Mouse (Mus musculus) bone marrow, adult 2 months (tissue): ENCODE measurements around the gene Col5a1.

Experiments
- CTCF ChIP-seq: fragments of 200-500 bp; IDR thresholded peaks from 2 replicates; pipeline ENCODE4 v1.5.1; 2011; ENCODE audit warnings: low read length, control low read depth; ENCODE audit not compliant: control insufficient read depth, insufficient read depth
- POLR2A ChIP-seq: fragments of 200-500 bp; IDR thresholded peaks from 2 replicates; pipeline ENCODE4 v1.6.1; 2011; ENCODE audit warnings: low read depth, mild to moderate bottlenecking, control low read depth, low read length, borderline replicate concordance; ENCODE audit not compliant: control insufficient read depth

DNA sequence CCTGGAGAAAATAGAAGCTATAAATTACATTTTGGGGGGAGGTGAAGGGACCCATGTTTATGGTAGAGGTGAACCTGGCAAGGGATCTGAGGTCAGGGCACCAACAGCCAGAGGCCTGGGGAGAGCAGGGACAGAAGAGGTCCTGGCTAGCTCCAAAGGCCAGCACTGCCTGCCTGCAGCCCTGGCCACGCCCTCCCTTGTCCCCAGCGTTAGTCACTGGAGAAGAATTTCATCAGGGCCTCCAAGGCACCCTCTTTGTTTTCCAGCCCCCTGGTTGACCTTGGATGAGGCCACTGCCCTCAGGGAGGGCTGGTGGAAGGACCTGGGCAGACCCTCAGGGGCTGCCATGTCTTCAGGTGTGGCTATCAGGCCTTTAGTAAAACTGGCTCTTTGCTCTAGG is 30.1 kb downstream of the Col5a1 start:
- TF ChIP-seq POLR2A = no peak
- TF ChIP-seq CTCF = no peak
